In genomic region chr12:113362409-113363038, GRCm38 (mm10) we compare ENCODE assay signal across 21 mouse cellular contexts.
A peak's percentile ranks its signal among the peaks of the same experiment; 100 is the strongest.
DNase-seq lines count a peak whose midpoint lies in the region; ATAC-seq lines count a peak whose summit lies in the region.
"Had no signal": no experiment of that assay in that cellular context is flagged by ENCODE, and none has a peak within 500 bp of the region (broad histone marks: within the 10 kb centered on the region; RNA-seq: fewer than 3 reads in every experiment).

No protein-coding gene starts in this region.

- H3K27ac ChIP-seq in forebrain, embryonic 11.5 days (ENCODE audit: low read depth, low read length), result no peak overlapping the region
- no peak overlapping the region for H3K27ac ChIP-seq in forebrain, embryonic 13.5 days
- H3K27ac ChIP-seq in heart, embryonic 10.5 days, result no peak overlapping the region
- H3K27ac ChIP-seq: embryonic facial prominence, embryonic 13.5 days; forebrain, embryonic 15.5 days; heart, adult 2 months; heart, embryonic 13.5 days; hindbrain, embryonic 12.5 days had no signal

- no peak for ATAC-seq in forebrain, embryonic 11.5 days (replicated peaks; ENCODE audit: low FRiP score)
- ATAC-seq in forebrain, embryonic 13.5 days, result no peak
- peak; percentile 90 for ATAC-seq in activated CD4-positive, CD25-positive, alpha-beta regulatory T cell, adult 4 months
- ATAC-seq in megakaryocyte progenitor cell, adult 5-6 weeks (replicated peaks; ENCODE audit: poor library complexity), result 0 out of 2 replicates have a peak, but pooled peaks have one; percentile 4
- ATAC-seq: forebrain, embryonic 15.5 days; hindbrain, embryonic 16.5 days; intestine, postnatal 0 days had no signal

- H3K27me3 ChIP-seq in forebrain, embryonic 11.5 days (ENCODE audit: control insufficient read depth, insufficient read depth, low read length), result no peaks in the 10 kb centered on the region
- H3K27me3 ChIP-seq in forebrain, embryonic 13.5 days, result no peaks in the 10 kb centered on the region
- H3K27me3 ChIP-seq in heart, embryonic 10.5 days (ENCODE audit: insufficient read depth, poor library complexity, severe bottlenecking), result no peaks in the 10 kb centered on the region
- H3K27me3 ChIP-seq: embryonic facial prominence, embryonic 13.5 days; forebrain, embryonic 15.5 days; heart, embryonic 13.5 days; hindbrain, embryonic 12.5 days had no signal

- WGBS in forebrain, embryonic 11.5 days, result 75% methylated on average over 2 of the region's 2 CpGs
- 73% methylated on average over 2 of the region's 2 CpGs for WGBS in forebrain, embryonic 13.5 days
- WGBS in heart, embryonic 10.5 days, result 48% methylated on average over 2 of the region's 2 CpGs

- H3K4me2 ChIP-seq in forebrain, embryonic 11.5 days (ENCODE audit: low read depth, low read length, severe bottlenecking), result no peak overlapping the region
- H3K4me2 ChIP-seq in forebrain, embryonic 13.5 days, result no peak overlapping the region
- H3K4me2 ChIP-seq: embryonic facial prominence, embryonic 13.5 days; forebrain, embryonic 15.5 days; heart, embryonic 13.5 days; hindbrain, embryonic 12.5 days had no signal

- H3K4me3 ChIP-seq in forebrain, embryonic 11.5 days (ENCODE audit: low read depth, low read length), result no peak overlapping the region
- H3K4me3 ChIP-seq in forebrain, embryonic 13.5 days, result no peak overlapping the region
- no peak overlapping the region for H3K4me3 ChIP-seq in heart, embryonic 10.5 days
- H3K4me3 ChIP-seq: embryonic facial prominence, embryonic 13.5 days; forebrain, embryonic 15.5 days; heart, adult 2 months; heart, embryonic 13.5 days; hindbrain, embryonic 12.5 days had no signal

- no peaks in the 10 kb centered on the region for H3K9me3 ChIP-seq in forebrain, embryonic 11.5 days (ENCODE audit: control insufficient read depth, low read length)
- peaks cover 4% of the 10 kb centered on the region; the same call in 1 of the 2 replicates for H3K9me3 ChIP-seq in forebrain, embryonic 13.5 days (replicated peaks)
- H3K9me3 ChIP-seq in heart, embryonic 10.5 days, result no peaks in the 10 kb centered on the region
- H3K9me3 ChIP-seq: embryonic facial prominence, embryonic 13.5 days; forebrain, embryonic 15.5 days had no signal

- no peak overlapping the region for H3K9ac ChIP-seq in forebrain, embryonic 11.5 days (ENCODE audit: low read length)
- H3K9ac ChIP-seq in forebrain, embryonic 13.5 days, result no peak overlapping the region
- H3K9ac ChIP-seq: embryonic facial prominence, embryonic 13.5 days; forebrain, embryonic 15.5 days; heart, embryonic 13.5 days; hindbrain, embryonic 12.5 days had no signal

- no peaks in the 10 kb centered on the region for H3K36me3 ChIP-seq in forebrain, embryonic 11.5 days (ENCODE audit: control insufficient read depth, insufficient read depth, low read length)
- H3K36me3 ChIP-seq in forebrain, embryonic 13.5 days (ENCODE audit: poor library complexity, severe bottlenecking), result no peaks in the 10 kb centered on the region
- no peaks in the 10 kb centered on the region for H3K36me3 ChIP-seq in heart, embryonic 10.5 days
- H3K36me3 ChIP-seq: embryonic facial prominence, embryonic 13.5 days; forebrain, embryonic 15.5 days; G1E; heart, embryonic 13.5 days; hindbrain, embryonic 12.5 days had no signal

- H3K4me1 ChIP-seq in forebrain, embryonic 11.5 days (replicated peaks; ENCODE audit: control insufficient read depth, insufficient read depth, low read length), result no peaks in the 10 kb centered on the region
- no peaks in the 10 kb centered on the region for H3K4me1 ChIP-seq in forebrain, embryonic 13.5 days
- no peaks in the 10 kb centered on the region for H3K4me1 ChIP-seq in heart, embryonic 10.5 days
- H3K4me1 ChIP-seq: embryonic facial prominence, embryonic 13.5 days; forebrain, embryonic 15.5 days; heart, embryonic 13.5 days; hindbrain, embryonic 12.5 days had no signal

- DNase-seq in forebrain, embryonic 11.5 days (ENCODE audit: low spot score), result peak; percentile 31
- DNase-seq in A20 (ENCODE audit: low read depth, low spot score), result peak; percentile 48
- DNase-seq in adrenal gland, adult 2 months, result no peak
- DNase-seq in heart, embryonic 10.5 days (ENCODE audit: low spot score), result no peak
- DNase-seq: adrenal gland, postnatal 14 days; cerebellum, adult 11-12 months; cerebellum, adult 9-10 months; cerebellum, postnatal 36 days; gastrocnemius, postnatal 10 days; heart, adult 2 months; heart, postnatal 36 days had no signal

Comparison
In these comparisons a context has a peak if more than half of its experiments do, and no peak if none do; other contexts are left out.
1. ATAC-seq: peak in activated CD4-positive, CD25-positive, alpha-beta regulatory T cell, adult 4 months (single experiment) and megakaryocyte progenitor cell, adult 5-6 weeks (single experiment); none in forebrain, embryonic 11.5 days (single experiment) and forebrain, embryonic 13.5 days (single experiment).
2. DNase-seq: peak in forebrain, embryonic 11.5 days (single experiment) and A20 (single experiment); none in adrenal gland, adult 2 months (single experiment) and heart, embryonic 10.5 days (single experiment).